Mouse (Mus musculus) kidney, adult 2 months (tissue): ENCODE data around the gene Pgpep1. TPM values are rescaled to one million over a fixed set of nuclear protein-coding genes. Genes with fewer than 3 reads are reported as not detected.
A peak's percentile ranks its signal among the peaks of the same experiment; 100 is the strongest.

Experiments used
- DNase-seq: peaks from one replicate; pipeline ENCODE4 v3.0.0; 2021
- H3K27ac ChIP-seq: fragments of 200-500 bp; 2 replicates; pipeline ENCODE4 v1.5.1; 2012; ENCODE audit warnings: low read depth, low read length, control low read depth, inconsistent platforms; ENCODE audit not compliant: insufficient read depth
- H3K27me3 ChIP-seq: fragments of 200-500 bp; replicated peaks from 2 replicates; pipeline ENCODE4 v1.6.1; 2012; ENCODE audit warnings: mild to moderate bottlenecking, moderate library complexity, low read length, inconsistent platforms; ENCODE audit not compliant: control insufficient read depth, insufficient read depth
- H3K36me3 ChIP-seq: fragments of 200-500 bp; 2 replicates; pipeline ENCODE4 v1.6.1; 2012; ENCODE audit warnings: mild to moderate bottlenecking, moderate library complexity, low read length, inconsistent platforms; ENCODE audit not compliant: control insufficient read depth, insufficient read depth
- H3K4me1 ChIP-seq: fragments of 200-500 bp; 2 replicates; pipeline ENCODE4 v1.6.1; 2011; ENCODE audit warnings: low read length; ENCODE audit not compliant: control insufficient read depth, insufficient read depth
- H3K4me3 ChIP-seq: fragments of 200-500 bp; 2 replicates; pipeline ENCODE4 v1.5.1; 2011; ENCODE audit warnings: mild to moderate bottlenecking, low read depth, low read length, control low read depth; ENCODE audit not compliant: insufficient read depth
- CTCF ChIP-seq: fragments of 200-500 bp; conservative IDR thresholded peaks from 2 replicates; pipeline ENCODE4 v1.5.1; 2011; ENCODE audit warnings: low read depth, mild to moderate bottlenecking, control low read depth, low read length, moderate library complexity, mixed read lengths; ENCODE audit not compliant: insufficient read depth, insufficient read length
- POLR2A ChIP-seq: fragments of 200-500 bp; IDR thresholded peaks from one replicate; pipeline ENCODE4 v1.6.1; 2011; ENCODE audit warnings: low read depth, low read length, control low read depth
- WGBS: fragments of 180-500 bp; shearing (Covaris S2); methylation state at CpG from one replicate; pipeline ENCODE4 v1.1.7; 2018; 5-methylcytosine and 5-hydroxymethylcytosine counted together
- polyA plus RNA-seq: library from polyadenylated mRNA; depleted of rRNA; stranded (reverse); fragments of >200 nt; gene quantifications from 2 replicates; pipeline ENCODE4 v1.2.3, GENCODE M21; 2012

Gene Pgpep1
- polyA plus RNA-seq, 1 experiment, result 296 TPM

DNA sequence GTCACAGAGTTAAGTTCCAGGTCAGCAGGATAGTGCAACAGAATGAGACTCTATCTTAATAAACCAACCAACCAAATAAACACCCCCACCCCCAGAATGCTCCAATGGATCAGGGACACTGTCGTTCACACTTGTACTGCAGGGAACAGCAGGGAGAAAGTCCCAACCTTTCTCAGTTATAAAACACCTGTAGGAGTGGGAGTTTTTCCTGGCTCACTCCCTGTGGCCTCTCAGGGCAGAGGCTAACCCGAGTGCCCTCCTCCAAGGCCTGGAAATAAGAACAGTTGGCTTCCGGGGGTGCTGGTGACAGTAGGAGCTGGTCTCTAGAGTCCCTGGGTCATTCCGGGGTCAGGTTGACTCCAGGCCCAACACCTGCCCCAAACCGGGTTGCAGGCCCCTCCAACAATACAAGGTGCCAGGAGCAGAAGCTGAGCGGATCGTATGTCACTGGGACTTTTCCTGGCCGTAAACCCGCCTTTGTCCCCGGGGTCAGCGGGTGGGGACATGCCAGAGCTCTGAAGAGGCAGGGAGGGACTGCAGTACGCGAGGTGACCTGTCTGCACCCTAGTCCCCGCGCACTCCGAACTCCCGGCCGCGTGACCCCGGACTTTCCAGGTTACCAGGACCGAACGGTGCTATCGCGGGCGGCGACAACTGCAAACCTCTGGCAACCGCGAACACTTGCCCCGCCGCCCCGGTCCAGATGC lies 1.1 kb downstream of the Pgpep1 start:
- Histone ChIP-seq H3K4me3 (peak overlapping the region; percentile 82), H3K36me3 (peaks cover 3% of the 10 kb centered on the region; the same call in 1 of the 2 replicates), H3K27me3 (no peaks in the 10 kb centered on the region), H3K27ac (peak overlapping the region; percentile 96), H3K4me1 (peaks cover 9% of the 10 kb centered on the region; the same call in 1 of the 2 replicates)
- WGBS, result under 1% methylated on average over 31 of the region's 31 CpGs
- DNase-seq, result peak; percentile 87
- TF ChIP-seq POLR2A (no peak), CTCF (no peak)

DNA sequence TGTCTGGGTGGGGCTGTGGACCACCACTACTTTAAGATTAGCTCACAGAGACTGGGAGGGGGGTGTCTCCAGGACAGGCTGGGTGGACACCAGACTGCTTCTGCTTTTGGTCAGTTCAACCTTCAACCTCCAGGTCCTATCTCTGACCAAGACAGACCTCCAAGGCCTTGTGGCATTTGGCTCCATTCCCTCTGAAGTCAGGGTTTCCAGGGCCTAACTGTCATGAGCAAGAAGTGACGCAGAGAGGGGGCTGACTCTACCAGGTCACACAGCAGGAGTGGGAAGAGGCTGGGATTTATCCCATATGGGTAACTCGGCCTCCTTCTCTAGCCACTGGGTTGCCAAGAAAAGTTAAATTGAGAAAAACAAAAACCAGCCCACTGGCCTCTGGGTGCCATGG lies 2.4 kb downstream of the Pgpep1 start:
- Histone ChIP-seq H3K4me3 (peak overlapping the region; percentile 82), H3K4me1 (peaks cover 12% of the 10 kb centered on the region; the same call in 1 of the 2 replicates), H3K27me3 (no peaks in the 10 kb centered on the region), H3K27ac (peak overlapping the region; percentile 96), H3K36me3 (peaks cover 3% of the 10 kb centered on the region; the same call in 1 of the 2 replicates)
- peak; percentile 48 for DNase-seq
- no peak for TF ChIP-seq POLR2A
- no peak for TF ChIP-seq CTCF
- WGBS, result 46% methylated on average over 2 of the region's 2 CpGs

DNA sequence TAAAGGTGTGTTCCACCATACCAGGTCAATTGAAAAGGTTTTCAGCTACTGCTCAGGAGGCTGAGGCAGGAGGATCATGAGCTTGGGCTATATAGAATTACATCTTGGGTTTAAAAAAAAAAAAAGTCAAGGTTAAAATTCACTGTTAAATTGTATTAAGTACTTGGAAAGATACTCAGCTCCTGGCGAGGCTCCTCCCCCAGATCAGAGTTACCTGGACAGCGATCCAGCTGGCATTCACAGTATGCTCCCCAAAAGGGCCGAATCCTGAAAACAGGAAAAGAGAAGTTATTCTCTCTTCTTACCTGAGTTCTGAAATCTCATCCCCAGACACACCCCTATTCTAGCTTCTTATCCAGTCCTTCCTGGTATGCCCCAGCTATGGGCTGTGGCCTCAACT lies 3.0 kb downstream of the Pgpep1 start:
- 56% methylated on average over 3 of the region's 3 CpGs for WGBS
- TF ChIP-seq CTCF (no peak), POLR2A (no peak)
- Histone ChIP-seq H3K27ac (peak overlapping the region; percentile 96; the same call in 1 of the 2 replicates), H3K27me3 (no peaks in the 10 kb centered on the region), H3K4me3 (peak overlapping the region; percentile 82), H3K36me3 (peaks cover 3% of the 10 kb centered on the region; the same call in 1 of the 2 replicates), H3K4me1 (peaks cover 12% of the 10 kb centered on the region; the same call in 1 of the 2 replicates)
- DNase-seq, result peak; percentile 73

DNA sequence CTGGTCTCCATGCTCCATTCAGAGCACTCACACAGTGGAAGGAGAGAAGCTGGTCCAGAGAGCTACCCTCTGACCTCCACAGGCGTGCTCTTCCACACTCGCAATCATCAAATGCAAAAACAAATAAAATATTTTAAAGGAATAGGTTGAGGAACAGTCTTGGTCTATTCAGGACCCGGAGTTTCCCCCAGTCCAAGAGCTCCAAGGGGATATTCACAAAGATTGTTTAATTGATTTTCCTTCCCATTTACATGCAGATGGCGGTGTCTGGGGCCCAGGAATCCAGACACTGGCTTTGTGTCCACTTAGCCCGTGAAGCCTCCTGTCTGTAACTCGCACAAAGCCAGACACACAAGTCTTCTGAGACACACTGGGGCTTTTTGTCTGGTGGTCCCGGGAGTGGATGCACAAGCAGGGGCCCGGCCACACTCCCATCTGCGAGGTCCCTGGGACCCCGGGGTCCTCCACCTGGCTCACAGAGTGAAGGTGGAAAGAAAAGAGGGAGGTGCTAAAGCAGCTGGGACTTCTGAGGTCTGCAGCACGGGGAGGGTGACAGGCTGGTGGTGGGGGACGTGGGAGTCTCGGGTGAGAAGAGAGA lies 3.9 kb downstream of the Pgpep1 start:
- 66% methylated on average over 13 of the region's 13 CpGs for WGBS
- peaks cover 6% of the 10 kb centered on the region for H3K36me3 ChIP-seq

DNA sequence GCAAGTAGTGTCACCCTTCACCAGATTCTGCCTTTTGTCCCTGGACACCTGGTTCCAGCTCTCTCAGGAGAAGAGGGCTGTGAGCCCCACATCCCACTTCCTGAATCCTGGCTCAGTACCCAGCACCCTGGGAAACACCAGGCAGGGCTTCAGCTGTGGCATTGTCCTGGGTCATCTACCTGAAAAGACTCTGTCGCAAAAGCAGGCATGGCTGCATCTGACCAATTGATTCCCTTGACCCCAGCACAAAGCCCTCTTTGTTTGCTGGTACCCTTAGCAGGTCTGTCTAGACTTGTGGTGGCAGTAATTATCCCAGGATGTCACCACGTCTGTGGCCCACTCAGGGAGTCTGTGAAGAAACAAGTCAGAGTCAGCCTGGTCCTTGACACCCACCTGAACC lies 4.7 kb downstream of the Pgpep1 start:
- peaks cover 10% of the 10 kb centered on the region; the same call in 1 of the 2 replicates for H3K4me1 ChIP-seq
- H3K27ac ChIP-seq, result no peak overlapping the region
- H3K36me3 ChIP-seq, result peaks cover 8% of the 10 kb centered on the region
- DNase-seq, result no peak
- 71% methylated on average over 2 of the region's 2 CpGs for WGBS
- H3K4me3 ChIP-seq, result no peak overlapping the region
- no peaks in the 10 kb centered on the region for H3K27me3 ChIP-seq
- TF ChIP-seq POLR2A (no peak), CTCF (no peak)

More for the DNA sequence above, 3.9 kb downstream of the Pgpep1 start:
- H3K27me3 ChIP-seq, result no peaks in the 10 kb centered on the region
- no peak for DNase-seq
- no peak overlapping the region for H3K27ac ChIP-seq
- H3K4me1 ChIP-seq, result peaks cover 12% of the 10 kb centered on the region; the same call in 1 of the 2 replicates
- no peak for TF ChIP-seq POLR2A
- no peak for TF ChIP-seq CTCF
- no peak overlapping the region for H3K4me3 ChIP-seq

DNA sequence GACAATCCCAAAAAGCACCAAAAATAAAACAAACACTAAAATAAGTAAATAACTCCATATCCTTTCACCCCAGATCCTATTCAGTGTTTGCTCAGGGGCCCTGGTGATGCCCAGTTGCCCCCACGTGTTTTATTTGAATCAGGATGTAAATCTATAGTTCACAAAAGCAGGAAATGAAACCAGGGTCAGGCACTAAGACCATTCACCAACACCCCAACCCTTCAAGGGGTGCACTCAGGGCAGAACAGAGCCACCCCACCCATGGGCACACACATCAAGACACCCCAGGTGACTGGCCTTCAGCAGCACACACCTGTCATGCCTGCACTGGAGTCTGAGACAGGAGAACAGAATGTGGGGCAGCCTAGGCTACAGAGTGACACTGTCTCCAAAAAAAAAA lies 6.1 kb downstream of the Pgpep1 start:
- TF ChIP-seq POLR2A (no peak), CTCF (no peak)
- 57% methylated on average over 1 of the region's 1 CpGs for WGBS

DNA sequence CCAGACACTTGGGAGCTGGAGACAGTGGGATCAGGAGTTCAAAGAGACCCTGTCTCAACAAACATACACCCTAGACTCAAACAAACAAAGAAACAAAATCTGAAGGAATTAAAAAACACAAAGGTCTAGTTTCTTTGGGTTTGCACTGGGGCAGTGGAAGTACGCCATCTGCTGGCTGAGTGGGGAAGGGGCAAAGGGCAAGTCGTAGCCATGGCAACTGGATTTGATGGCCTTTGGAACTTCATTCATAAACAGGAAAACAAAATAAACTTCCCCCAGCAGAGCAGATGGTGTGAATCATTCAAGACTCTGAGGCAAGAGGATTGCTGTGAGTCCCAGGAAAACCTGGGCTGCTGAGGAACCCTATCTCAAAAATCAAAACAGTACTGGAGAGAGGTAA lies 7.0 kb downstream of the Pgpep1 start:
- peaks cover 8% of the 10 kb centered on the region for H3K36me3 ChIP-seq
- peak; percentile 93 for DNase-seq
- H3K4me3 ChIP-seq, result no peak overlapping the region
- no peaks in the 10 kb centered on the region for H3K27me3 ChIP-seq
- H3K27ac ChIP-seq, result peak overlapping the region; percentile 48; the same call in 1 of the 2 replicates
- TF ChIP-seq POLR2A, result no peak
- TF ChIP-seq CTCF, result peak; percentile 94
- H3K4me1 ChIP-seq, result peaks cover 21% of the 10 kb centered on the region
- 21% methylated on average over 2 of the region's 2 CpGs for WGBS

More for the DNA sequence above, 6.1 kb downstream of the Pgpep1 start:
- no peak overlapping the region for H3K27ac ChIP-seq
- no peak overlapping the region for H3K4me3 ChIP-seq
- peaks cover 8% of the 10 kb centered on the region for H3K36me3 ChIP-seq
- H3K4me1 ChIP-seq, result peaks cover 17% of the 10 kb centered on the region
- no peak for DNase-seq
- H3K27me3 ChIP-seq, result no peaks in the 10 kb centered on the region
